Mouse (Mus musculus): Measurements from ENCODE around the gene Vstm5.

DNA sequence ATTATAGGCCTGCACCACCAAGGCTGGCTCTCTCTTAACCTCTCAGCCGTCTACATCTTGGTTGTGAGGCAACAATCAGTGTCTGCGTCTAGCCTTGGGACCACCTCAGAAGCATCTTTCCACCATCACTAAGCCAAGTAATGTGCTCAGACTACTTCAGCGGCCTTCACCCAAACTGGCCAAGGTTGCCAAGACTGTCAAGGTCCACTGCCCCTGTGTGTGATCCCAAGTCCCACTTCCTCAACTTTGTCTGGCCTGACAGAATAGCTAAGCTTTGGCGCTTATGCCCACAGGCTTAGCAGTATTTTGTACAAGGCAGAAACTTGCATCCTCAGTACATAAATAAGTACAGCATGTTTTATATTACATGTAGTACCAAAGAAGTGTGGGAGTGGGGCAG, 32.2 kb upstream of the Vstm5 start:
- no peak for TF ChIP-seq CTCF (IDR thresholded peaks at IDR 0.05; ENCODE audit: low read depth, low read length)
- no peak for TF ChIP-seq EP300 (IDR thresholded peaks at IDR 0.05; ENCODE audit: insufficient read depth, low read depth, low read length)
